Mouse (Mus musculus) CH12F3 (cell line): Measurements from ENCODE around the gene Acap2.

ENCODE experiments used
- in situ Hi-C: fragments of 300-500 bp; cut with MboI; formaldehyde crosslinking; loops from 2 replicates; pipeline ENCODE4 v1.14.3; 2020; ENCODE audit warnings: low sequenced_read_pairs

Gene Acap2

DNA sequence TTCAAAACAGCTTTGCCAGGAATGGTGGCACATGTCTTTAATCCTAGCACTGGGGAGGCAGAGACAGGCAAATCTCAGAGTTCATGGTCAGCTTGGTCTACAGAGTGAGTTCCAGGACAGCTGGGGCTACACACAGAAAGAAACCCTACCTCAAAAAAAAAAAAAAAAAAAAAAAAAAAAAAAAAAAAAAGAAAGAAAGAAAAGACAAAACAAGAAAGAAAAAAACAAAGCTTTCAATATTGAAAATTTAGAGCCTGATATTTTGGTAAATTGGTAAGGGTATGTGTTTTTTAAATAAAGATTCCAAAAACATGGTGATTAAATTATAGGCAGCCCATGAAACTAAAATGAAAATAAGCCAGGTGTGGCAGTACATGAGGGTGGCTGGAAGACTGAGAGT, 29.6 kb downstream of the Acap2 start:
- in situ Hi-C loops: no loop called here

DNA sequence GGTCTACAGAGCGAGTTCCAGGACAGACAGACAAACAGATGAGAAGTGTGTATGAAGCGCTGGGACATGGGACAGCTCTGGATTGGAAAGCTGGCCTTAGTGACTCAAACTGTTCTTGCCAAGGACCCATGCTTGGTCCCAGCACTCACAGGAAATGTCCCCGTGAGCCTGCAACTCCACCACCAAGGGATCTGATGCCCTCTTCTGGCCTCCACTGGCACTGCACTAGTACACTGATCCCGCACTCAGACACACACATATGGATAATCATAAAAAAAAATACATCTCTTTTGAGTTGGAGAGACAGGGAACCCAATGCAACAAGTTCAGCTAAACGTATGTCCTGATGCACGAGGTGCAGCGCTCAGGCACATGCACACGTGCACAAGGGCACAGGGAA, 30.7 kb downstream of the Acap2 start:
- in situ Hi-C loops: no loop called here

DNA sequence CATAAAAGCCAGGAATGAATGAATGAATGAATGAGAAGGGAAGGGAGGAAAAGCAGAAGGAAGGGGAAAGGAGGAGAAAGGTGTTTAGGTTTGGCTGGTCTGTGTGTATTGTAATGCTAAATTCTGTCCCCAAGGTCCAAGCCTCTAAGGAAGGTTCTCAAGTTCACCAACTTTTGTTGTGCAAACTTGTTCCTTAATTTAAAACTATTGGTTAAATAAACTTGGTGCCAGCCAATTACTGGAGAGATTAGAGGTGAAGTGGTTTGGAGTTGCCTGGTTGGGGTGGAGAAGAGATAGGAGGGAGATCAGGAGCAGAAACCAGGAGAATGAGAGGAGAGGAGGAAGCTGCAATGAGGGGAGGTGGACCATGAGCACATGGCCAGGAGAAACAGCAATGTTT, 31.4 kb downstream of the Acap2 start:
- in situ Hi-C loops: no loop called here

DNA sequence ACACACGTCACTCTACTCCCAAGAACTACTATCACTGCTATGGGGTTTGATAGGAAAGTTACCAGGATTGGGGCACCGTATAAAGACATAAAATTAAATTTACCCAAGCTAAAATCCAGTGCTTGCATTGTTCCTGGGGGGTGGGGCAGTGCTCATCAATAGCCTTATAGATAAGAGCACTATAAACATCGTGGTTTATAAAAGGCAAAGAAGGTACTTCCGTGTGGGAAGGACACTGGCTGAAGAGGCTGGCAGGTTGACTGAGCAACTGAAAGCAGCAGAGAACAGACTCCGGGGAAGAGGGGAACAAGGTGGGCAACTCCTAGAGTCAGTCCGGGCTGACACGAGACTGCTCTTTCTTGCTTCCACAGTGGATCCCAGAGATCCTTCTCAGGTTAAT, 33.1 kb downstream of the Acap2 start:
- in situ Hi-C loops: no loop called here

DNA sequence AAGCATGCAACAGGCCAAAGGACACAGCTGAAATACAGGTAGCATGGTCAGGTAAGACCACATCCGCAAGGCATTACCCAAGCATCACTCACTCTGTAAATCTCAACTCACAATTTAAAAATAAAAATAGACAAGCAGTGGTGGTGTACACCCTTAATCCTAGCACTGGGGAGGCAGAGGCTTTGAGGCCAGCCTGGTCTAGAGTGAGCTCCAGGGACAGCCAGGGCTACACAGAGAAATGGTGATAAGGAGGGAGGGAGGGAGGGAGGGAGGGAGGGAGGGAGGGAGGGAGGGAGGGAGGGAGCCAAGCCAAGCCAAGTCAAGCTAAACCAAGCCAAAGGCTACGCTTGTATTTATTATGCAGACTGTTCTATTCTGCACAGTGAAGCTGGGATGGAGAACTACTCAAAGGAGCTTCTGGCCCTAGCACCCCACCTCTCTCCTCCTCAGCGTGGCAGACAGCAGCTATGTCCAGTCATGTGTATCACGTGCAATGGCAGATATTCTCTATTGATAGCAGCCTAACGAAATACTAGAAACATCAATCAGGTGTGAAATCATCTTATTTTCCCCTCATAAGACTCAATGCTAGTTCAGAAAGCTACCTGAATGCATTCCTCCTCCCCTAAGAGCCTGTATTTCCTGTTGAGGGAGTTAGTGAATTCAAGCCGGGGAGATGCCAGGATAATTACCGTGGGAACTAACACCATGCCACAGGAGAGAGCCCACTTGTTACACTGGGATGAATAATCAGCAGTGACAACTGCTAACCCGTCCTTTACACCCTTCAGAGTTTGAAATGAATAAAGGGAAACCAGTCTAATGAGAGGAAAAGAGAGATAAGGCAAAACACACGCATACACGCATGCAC, 33.8 kb downstream of the Acap2 start:
- in situ Hi-C loops: no loop called here

DNA sequence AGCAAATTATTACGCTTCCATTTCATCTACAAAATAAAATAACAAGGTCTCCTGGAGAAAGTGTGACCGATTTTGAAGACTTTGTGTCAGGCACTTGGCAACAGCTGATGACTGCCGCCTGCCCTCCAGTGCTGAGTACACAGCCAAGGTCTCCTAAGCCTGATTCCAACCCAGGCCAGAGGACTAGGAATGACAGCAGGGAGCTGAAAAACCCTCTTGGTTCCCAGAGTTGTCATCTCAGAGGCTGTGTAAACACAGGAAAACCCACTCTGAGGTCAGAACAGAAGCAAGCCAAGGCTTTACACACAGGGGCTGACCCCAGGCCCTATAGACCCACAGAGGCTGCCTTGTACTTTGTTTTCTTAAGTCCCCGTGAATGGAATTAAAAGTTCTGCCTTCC, 35.1 kb downstream of the Acap2 start:
- in situ Hi-C loops: no loop called here

DNA sequence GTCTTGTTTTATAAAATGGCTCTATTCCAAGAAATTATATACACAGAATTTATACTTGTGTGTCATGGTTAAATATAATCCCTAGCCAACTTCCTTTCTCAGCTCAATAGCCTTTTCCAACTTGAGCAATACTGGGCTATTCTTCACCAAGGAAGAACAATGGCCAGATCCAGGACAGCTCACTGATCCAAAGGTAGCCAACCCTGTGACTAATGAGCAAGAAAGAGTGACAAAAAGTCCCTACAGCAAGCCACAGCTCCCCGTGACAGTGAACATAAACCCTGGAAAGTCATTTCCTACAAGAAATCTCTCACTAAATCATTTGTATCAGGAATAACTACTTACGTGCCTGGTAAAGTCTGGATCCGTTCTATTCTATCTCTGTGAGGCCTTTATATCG, 35.6 kb downstream of the Acap2 start:
- in situ Hi-C loops: no loop called here

DNA sequence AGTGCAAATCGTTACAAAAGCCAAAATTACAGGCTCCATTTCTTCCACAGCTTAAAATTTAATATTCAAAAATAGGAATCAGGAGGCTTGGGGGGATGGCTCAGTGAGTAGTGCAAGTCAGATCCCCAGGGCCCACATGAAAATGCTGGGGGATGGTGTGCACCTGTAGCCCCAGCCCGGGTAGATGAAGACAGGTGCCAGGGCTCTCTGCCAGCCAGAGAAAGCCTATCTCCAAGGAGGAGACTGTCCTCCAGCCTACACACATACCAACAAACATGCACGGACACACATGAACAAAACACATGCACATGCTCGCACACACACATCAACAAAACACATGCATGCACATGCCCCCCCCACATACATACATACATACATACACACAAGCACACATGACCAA, 36.9 kb downstream of the Acap2 start:
- in situ Hi-C loops: no loop called here

DNA sequence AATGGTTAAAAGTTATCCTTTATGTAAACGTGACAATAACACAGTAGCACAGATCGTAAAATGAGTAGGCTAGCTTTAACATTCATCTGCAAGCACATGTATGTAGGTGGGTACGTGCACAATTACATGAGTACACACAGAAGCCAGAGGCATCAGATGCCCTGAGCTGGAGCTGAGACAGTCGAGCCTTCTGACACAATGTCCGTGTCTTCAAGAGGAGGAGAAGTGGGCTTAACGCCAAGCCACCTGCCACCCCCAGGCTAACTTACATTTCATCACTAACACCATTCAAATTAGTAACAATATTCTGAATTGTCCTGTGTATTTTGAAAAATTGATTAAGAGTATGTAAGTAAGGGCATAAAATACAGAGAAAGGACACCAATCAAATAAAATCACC, 40.6 kb downstream of the Acap2 start:
- in situ Hi-C loops: no loop called here

DNA sequence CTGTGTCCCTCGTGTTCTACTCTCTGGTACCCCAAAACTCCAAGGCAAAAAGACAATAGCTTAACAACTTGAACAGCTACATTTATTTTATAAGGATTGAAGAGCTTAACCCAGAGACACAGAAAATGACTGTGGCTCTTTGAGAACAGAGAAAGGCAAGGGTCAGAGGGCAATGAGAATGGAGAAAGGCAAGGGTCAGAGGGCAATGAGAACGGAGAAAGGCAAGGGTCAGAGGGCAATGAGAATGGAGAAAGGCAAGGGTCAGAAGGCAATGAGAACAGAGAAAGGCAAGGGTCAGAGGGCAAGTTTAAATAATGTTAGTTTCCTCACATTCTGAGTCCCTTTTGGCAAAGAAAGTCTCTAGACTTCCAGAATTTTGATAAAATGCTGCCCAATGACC, 41.6 kb downstream of the Acap2 start:
- in situ Hi-C loops: no loop called here

DNA sequence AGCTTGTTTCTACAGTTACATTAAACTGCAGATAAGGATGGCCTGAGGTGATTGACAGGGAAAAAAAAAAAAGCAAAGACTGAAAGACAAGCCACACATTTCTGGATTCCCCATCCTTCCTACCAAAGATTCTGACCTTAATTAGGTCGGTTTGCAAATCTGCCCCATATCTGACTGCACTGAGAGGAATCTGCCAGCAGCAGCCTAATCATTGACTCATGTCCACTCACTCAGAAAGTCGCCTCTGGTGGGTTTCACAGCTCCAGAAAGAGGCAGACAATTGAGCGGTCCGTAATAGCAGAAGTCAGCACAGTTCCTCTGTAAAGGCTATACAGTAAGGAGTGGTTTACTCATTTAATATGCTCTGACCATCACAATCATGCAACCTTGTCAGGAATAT, 51.2 kb downstream of the Acap2 start:
- in situ Hi-C loops: no loop called here

DNA sequence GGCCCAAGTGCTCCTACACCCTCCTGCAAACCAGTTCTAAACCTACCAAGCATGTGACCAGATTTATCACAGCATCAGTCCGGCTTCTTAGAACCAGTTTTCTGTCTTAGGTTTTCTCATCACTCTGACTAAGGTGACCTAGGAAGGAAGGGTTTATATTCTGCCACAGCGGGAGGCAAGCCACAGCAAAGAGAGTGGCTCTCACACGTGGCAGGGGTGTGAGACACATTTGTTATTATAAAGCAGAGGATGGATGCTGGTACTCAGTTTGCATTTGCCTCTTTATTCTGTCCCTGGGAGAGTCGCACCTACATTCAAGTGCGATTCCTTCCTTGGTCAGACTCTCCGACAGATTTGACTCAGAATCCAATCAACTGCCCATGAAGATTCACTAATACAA, 52.2 kb downstream of the Acap2 start:
- in situ Hi-C loops: no loop called here

DNA sequence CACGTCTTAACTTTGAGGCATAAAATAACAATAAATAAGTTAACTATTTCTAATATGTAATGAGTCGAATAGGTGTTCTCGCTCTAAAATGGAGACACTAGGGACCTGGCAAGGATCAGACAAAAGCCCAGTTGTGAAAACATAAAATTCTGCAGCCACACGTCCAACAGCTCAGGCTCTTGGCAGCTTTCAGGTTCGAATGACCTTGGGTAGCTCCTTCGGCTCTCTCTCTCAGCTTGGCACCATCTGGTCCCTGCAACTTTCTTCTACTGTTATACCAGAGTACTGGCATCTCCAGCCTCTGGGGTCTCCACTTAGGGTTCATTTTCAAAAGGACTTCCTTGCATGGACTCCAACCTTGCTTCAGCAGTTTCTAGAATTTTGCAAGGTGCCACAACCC, 53.3 kb downstream of the Acap2 start:
- in situ Hi-C loops: no loop called here

DNA sequence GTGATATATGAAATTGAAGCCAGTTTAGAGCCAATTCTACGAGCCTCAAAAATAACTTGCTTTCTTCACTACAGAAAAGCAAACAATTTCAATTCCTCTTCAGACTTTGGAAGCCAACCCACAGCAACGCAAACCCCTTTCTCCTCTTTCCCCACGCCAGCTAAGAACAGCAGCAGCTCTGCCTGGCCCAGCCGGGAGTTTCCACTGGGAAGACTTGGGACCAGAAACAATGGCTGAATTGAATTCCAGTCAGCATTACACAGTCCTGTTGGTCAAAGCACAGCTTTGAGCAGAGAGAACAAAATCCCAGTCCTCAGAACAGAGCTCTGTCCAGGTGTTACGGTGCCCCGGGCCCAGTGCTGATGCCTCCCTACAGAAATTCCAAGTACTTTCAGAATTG, 59.1 kb downstream of the Acap2 start:
- in situ Hi-C loops: no loop called here

DNA sequence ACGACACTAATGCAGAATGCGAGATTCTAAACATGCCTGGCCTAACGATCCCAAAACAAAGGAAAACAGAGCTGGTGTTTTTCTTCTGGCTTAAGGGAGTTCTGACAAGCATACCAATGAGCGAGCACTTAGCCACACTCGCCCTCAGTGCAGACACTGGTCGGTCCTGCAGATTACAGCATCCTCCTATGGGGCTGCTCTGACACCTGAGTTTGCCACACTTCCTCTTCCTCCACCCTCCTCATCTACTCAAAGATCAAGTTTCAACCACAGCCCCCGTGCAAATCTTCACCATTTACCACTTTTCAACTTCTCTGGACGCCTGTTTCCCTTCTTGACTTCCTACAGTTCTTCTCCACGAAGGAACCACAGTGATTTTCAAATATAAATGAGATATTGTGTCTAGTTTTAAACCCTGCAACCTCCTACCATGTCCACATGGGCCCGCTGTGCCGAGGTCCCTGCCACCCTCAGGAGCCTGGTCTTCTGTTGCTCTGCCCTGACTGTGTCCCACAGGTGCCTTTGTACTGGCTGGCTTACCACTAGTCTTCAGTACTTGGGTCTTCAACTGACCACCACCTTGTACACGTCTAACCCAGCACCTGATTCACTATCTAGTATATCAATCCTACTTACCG, 64.3 kb downstream of the Acap2 start:
- in situ Hi-C loops: no loop called here

DNA sequence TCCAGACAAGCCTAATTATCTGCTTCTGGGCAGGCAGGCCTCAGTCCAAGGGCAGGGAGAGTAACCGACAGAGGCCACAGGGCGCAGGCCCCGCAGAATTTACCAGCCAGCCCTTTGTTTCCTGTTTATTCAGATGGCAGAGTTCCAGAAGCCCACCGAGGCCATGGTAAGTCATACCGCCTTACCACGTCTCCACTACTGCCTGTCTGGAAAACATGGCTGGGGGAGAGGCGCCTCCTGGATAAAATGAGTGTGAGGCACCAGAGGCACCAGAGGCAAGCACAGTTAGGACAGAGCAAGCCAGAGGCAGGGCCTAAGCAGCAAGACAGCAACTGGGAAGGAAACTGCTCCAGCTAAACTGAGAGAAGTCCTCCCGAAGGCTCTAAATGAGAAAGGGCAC, 65.5 kb downstream of the Acap2 start:
- in situ Hi-C loops: no loop called here

DNA sequence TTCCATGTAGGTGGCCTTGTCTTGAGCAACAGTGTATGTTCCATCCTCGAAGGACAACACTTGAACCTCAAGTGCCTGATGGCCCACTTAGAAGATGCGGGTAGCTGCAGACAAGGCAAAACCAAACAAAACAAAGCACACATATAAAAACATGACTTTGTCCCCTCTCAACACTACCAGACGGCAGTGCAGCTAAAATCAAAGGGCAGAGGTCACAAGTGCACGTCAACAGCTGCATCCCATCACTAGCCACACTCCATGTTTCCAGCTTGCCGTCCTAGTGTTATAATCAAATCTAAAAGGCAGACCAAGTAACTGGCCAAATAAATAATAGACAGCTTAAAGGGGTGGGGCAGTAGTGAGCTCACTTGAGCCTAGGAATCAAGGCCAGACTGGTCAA, 69.5 kb downstream of the Acap2 start:
- in situ Hi-C loops: no loop called here

DNA sequence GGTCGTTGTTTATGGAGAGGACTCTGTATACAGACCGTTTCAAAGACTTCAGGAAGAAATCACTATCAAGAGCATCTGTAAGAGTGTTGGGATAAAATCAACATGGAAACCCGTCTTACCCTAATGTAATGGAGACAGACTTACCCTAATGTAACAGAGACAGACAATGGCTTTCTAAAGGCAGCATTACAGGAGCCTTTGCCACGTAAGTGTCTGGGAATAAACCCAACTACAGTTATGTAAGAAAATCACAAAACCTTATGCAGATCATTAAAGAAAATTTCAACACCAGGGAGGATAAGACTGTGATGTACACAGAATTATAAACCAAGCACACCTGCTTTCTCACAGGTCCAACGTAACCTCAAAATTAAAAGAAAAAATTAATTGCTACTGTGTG, 72.9 kb downstream of the Acap2 start:
- in situ Hi-C loops: no loop called here

DNA sequence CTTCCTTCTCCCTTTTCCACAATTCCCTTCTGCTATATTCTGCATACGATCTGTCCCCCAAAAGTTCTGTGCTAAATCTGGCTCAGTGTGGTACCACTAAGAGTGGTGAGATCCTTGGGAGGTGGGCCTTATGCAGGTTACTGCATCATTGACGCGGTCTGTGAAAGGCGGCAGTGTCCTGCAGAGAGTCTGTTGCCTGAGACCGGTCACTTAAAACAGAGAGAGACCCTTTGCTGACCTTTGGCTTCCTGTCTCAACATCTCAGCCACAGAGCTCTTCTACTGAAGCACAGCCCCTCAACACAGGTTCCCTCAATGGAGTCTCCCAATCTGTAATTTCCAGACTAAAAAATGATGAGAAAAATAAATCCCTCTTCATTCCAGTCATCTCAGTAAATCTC, 76.1 kb downstream of the Acap2 start:
- in situ Hi-C loops: no loop called here

DNA sequence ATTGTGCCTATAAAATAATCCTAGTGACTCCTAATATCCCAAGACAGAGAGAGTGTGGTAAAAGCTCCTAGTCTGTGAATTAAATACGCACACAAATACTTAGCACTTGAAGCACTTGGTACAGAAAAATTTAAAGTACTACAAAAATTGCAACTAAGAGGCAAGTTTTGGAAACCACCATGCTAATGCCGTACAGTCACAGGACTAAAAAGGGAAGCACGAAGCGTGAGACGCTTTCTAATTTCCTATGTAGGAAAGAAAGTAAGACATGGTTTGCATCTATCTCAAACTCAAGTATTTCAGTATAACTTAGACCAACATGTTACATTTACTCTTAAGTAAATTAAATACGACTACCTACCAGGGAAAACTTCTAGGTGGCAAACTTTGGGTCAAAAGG, 79.4 kb downstream of the Acap2 start:
- in situ Hi-C loops: no loop called here

DNA sequence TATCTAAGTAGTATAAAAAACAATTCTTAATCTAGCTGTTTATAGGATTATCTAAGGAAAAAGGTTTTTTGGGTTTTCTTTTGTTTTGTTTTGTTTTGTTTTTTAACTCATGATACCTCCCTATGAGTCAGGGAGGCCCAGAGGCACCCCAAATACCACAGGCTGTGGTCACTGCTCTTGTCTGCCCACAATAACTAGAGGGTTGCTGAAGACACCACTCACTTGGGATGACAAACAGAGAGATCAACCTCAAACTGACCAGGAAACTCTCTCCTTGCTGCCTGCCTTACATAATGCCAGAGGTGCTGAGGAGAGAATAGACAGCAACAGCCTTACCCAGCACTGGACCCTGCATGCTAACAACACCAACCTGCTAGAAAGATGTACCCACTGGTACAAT, 87.4 kb downstream of the Acap2 start:
- in situ Hi-C loops: no loop called here

DNA sequence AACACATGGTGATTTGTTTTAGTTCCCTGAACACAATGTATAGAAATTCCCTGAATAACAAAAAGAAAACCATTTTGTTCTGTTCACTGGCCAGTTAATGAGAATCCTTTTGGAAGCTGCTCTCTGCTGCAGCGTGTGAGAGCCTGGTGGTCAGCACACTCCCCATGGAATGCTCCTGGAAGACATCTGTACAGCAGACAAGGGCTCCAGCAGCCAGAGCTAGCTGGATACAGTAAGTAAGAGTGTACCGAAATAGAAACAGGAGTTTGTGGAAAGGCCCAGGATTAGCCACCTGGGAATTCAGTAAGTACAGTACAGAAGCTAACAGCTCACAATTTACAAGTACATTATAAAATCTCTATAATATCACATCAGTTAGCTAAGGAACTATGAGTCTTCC, 99.7 kb downstream of the Acap2 start:
- in situ Hi-C loops: no loop called here

DNA sequence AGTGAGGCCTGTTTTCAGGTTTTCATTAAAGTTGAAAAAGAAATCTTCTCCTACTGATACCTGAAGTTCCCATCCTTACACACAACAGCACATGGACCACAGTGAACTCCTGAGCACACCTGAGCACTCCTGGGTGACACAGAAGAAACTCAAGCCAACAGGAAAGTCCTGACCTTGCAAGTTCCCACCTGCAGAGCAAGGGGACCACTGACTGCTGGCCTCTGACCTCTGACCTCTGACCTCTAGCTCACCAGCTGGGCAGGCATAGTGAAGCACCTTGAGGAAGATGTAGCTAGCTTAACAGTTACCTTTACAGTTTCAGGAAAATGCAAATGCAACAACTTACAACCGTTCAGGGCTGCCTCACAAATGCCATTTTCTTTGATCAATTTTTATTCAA, 101.1 kb downstream of the Acap2 start:
- in situ Hi-C loops: no loop called here
